Mouse (Mus musculus): Measurements from ENCODE around the gene Cecr2. TPM values are rescaled to one million over a fixed set of nuclear protein-coding genes. Genes with fewer than 3 reads are reported as not detected.

Gene Cecr2
- polyA plus RNA-seq, 1 experiment, result 2.5 TPM

DNA sequence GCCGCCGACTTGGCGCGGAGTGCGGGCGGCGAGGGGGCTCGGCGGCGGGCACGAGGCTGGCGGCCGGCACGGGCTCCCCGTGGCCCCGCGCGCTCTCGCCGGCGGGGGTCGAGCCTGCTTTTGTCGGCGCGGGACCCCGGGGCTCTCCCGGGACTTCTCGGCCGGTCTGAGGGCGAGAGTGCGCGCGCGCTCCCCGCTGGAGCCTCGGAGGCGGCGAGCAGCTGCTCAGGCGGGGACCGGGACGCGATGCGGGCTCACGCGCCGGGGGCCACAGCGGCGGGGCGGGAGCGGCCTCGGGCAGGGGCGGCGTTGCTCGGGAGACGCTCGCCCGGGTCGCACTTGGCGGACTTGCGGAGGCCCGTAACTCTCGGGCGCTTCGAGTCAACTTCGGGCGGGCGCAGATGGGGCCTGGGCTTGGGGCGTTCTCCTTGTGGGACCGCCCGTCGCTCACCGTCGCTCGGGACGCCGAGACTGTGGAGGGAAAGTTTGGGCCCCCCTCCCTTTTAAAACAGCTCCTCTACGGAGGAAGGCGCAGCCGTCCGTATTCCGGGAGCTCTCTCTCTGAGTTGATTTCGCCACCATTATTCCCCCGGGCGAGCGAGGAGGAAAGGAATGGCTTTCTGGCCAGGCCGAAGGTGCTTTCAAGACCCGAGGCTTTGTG is 722 bp downstream of the Cecr2 start:
- TF ChIP-seq POLR2A (IDR thresholded peaks at IDR 0.05; ENCODE audit: extremely low read depth, insufficient read depth, low read length) (no peak), CTCF (IDR thresholded peaks at IDR 0.05; ENCODE audit: extremely low read depth, insufficient read depth, low read length) (no peak)
- H3K4me1 ChIP-seq (ENCODE audit: control insufficient read depth, insufficient read depth, low read length), result no peaks in the 10 kb centered on the region
- peak overlapping the region; percentile 87 for H3K27ac ChIP-seq (ENCODE audit: insufficient read depth, low read length)
- peak overlapping the region; percentile 51 for H3K4me3 ChIP-seq (ENCODE audit: insufficient read depth, low read length)

DNA sequence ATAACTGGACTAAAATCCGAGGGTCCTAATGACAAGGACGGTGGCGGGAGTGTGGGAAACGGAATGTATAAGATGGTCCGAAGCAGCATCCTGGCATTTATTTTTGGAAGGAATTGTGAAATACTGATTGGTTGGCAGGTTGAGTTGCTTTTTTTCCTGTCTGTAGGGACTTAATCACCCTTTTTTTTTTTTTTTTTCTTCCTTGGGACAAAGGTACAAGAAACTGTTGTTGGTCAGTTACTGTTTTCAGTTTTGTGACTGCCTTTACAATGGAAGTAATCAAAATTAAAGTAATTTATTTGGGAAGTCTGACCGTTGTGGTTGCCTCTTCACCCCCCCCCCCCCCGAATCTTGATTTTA is 1.2 kb downstream of the Cecr2 start:
- no peak for TF ChIP-seq POLR2A (IDR thresholded peaks at IDR 0.05; ENCODE audit: extremely low read depth, insufficient read depth, low read length)
- no peak for TF ChIP-seq CTCF (IDR thresholded peaks at IDR 0.05; ENCODE audit: extremely low read depth, insufficient read depth, low read length)
- H3K4me1 ChIP-seq (ENCODE audit: control insufficient read depth, insufficient read depth, low read length), result no peaks in the 10 kb centered on the region
- peak overlapping the region; percentile 51 for H3K4me3 ChIP-seq (ENCODE audit: insufficient read depth, low read length)
- no peak overlapping the region for H3K27ac ChIP-seq (ENCODE audit: insufficient read depth, low read length)

DNA sequence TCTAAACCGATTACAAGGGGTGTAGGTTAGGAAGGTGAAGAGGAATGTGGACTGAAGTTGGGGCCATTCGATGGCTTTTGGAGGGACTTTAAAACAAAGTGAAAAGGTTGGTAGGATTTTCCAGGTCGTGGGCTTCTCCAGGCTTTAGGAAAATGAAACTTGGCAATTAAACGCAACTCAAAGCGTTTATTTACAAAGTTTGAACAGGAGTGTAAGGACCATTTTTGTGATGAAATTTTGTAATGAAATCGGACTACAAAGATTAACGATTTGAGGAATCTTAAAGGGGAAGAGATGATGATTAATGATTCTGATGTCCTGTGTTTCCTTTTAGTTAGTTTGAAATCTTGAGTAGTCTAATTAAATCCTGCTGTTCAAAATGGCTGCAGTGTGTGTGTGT is 1.7 kb downstream of the Cecr2 start:
- Histone ChIP-seq H3K4me1 (ENCODE audit: control insufficient read depth, insufficient read depth, low read length) (no peaks in the 10 kb centered on the region), H3K4me3 (ENCODE audit: insufficient read depth, low read length) (no peak overlapping the region), H3K27ac (ENCODE audit: insufficient read depth, low read length) (no peak overlapping the region)
- TF ChIP-seq POLR2A (IDR thresholded peaks at IDR 0.05; ENCODE audit: extremely low read depth, insufficient read depth, low read length) (no peak), CTCF (IDR thresholded peaks at IDR 0.05; ENCODE audit: extremely low read depth, insufficient read depth, low read length) (no peak)

DNA sequence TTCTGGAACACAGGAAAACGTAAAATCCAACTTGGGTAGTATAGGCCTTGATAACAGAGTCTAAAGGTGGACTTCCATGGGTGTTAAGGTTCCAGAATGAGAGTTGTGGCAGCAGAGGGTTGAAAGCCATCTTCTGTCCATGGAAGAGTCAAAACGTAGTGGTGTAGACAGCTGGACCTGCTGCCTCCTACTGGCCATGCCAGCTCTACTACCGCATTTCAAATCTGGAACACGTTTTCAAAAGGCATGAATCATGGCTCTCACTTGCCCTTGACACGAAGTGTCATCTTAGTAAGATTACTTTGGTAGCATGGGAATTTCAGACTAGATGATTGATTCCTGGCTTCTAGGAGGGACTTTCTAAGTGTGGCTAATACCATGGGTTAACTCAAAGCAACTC is 8.0 kb downstream of the Cecr2 start:
- no peaks in the 10 kb centered on the region for H3K4me1 ChIP-seq (ENCODE audit: control insufficient read depth, insufficient read depth, low read length)
- no peak overlapping the region for H3K4me3 ChIP-seq (ENCODE audit: insufficient read depth, low read length)
- TF ChIP-seq CTCF (IDR thresholded peaks at IDR 0.05; ENCODE audit: extremely low read depth, insufficient read depth, low read length) (peak; percentile 33; the same call in 1 of the 2 replicates), POLR2A (IDR thresholded peaks at IDR 0.05; ENCODE audit: extremely low read depth, insufficient read depth, low read length) (no peak)
- H3K27ac ChIP-seq (ENCODE audit: insufficient read depth, low read length), result no peak overlapping the region

DNA sequence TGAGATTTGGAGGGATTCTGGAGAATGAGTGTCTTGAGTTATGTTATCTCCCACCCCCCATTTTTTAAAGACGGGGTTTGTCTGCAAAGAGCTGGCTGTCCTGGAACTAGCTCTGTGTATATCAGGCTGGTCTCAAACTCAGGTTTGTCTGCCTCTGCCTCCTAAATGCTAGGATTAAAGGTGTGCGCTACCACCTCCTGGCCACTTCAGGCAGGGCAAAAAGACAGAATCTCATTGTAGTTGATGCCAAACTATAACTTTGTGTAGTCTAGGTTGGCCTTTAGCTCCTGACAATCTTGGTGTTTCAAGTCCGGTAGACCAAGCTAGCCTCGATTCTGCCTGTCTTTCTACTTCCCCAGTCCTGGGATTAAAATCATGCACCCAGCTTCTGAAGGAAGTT is 8.7 kb downstream of the Cecr2 start:
- H3K27ac ChIP-seq (ENCODE audit: insufficient read depth, low read length), result no peak overlapping the region
- TF ChIP-seq POLR2A (IDR thresholded peaks at IDR 0.05; ENCODE audit: extremely low read depth, insufficient read depth, low read length) (no peak), CTCF (IDR thresholded peaks at IDR 0.05; ENCODE audit: extremely low read depth, insufficient read depth, low read length) (0 out of 2 replicates have a peak, but pooled peaks have one; percentile 15)
- H3K4me3 ChIP-seq (ENCODE audit: insufficient read depth, low read length), result no peak overlapping the region
- no peaks in the 10 kb centered on the region for H3K4me1 ChIP-seq (ENCODE audit: control insufficient read depth, insufficient read depth, low read length)

DNA sequence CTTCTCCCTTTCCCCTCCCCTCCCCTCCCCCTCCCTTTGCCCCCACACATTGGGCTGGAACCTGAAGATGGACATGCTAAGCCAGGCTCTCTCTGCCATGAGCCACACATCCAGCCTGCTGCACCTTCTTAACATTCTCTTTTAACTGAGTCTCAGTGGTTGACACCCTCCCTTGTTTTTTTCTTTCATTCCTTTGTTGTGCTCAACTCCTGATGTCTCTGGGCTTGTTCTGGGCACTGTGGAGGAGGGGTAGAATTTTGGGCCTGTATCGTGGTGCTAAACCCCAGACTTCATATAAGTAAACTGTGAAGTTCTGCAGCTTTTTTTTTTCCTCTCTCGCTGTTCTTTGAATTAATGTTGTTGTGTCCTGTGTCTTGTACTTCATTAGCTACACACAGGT is 9.8 kb downstream of the Cecr2 start:
- Histone ChIP-seq H3K4me1 (ENCODE audit: control insufficient read depth, insufficient read depth, low read length) (no peaks in the 10 kb centered on the region), H3K4me3 (ENCODE audit: insufficient read depth, low read length) (no peak overlapping the region), H3K27ac (ENCODE audit: insufficient read depth, low read length) (no peak overlapping the region)
- TF ChIP-seq POLR2A (IDR thresholded peaks at IDR 0.05; ENCODE audit: extremely low read depth, insufficient read depth, low read length) (no peak), CTCF (IDR thresholded peaks at IDR 0.05; ENCODE audit: extremely low read depth, insufficient read depth, low read length) (no peak)

DNA sequence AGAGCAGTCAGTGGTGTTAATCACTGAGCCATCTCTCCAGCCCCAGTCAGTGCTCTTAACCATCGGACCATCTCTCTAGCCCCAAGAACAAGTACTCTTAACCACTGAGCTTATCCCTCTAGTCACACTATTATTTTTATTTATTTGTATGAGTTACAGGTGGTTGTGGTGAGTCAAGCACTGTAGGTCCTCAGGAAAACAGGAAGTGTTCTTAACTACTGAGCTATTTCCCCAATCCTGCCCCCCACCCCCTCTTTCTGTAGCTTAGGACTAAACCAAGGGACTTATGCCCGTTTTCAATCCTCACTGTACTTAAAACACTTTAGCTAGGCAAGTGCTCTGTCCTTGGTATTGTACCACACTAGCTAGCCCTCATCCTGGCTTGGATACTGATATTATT is 17.2 kb downstream of the Cecr2 start:
- Histone ChIP-seq H3K4me1 (ENCODE audit: control insufficient read depth, insufficient read depth, low read length) (no peaks in the 10 kb centered on the region), H3K4me3 (ENCODE audit: insufficient read depth, low read length) (no peak overlapping the region), H3K27ac (ENCODE audit: insufficient read depth, low read length) (no peak overlapping the region)
- TF ChIP-seq CTCF (IDR thresholded peaks at IDR 0.05; ENCODE audit: extremely low read depth, insufficient read depth, low read length), result no peak
- no peak for TF ChIP-seq POLR2A (IDR thresholded peaks at IDR 0.05; ENCODE audit: extremely low read depth, insufficient read depth, low read length)

DNA sequence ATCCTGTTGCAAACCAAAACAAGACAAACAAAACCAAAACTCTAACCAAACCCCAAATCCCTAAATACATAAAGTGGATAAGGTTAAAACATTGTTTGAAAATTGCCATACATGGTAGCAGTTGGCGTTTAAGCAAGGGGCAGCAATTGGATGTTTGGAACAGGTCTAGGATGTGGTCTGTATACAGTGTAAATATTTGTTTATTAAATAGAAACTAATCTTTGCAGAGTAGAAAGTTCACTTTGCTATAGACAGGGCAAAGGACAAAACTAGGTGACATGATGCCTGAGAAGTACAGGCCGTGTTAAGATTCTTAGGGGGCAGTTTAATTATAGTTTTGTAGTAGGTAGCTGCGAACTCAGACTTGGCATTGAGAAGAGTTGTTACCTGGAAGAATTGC is 18.6 kb downstream of the Cecr2 start:
- Histone ChIP-seq H3K27ac (ENCODE audit: insufficient read depth, low read length) (no peak overlapping the region), H3K4me1 (ENCODE audit: control insufficient read depth, insufficient read depth, low read length) (no peaks in the 10 kb centered on the region), H3K4me3 (ENCODE audit: insufficient read depth, low read length) (no peak overlapping the region)
- TF ChIP-seq POLR2A (IDR thresholded peaks at IDR 0.05; ENCODE audit: extremely low read depth, insufficient read depth, low read length) (no peak), CTCF (IDR thresholded peaks at IDR 0.05; ENCODE audit: extremely low read depth, insufficient read depth, low read length) (no peak)

DNA sequence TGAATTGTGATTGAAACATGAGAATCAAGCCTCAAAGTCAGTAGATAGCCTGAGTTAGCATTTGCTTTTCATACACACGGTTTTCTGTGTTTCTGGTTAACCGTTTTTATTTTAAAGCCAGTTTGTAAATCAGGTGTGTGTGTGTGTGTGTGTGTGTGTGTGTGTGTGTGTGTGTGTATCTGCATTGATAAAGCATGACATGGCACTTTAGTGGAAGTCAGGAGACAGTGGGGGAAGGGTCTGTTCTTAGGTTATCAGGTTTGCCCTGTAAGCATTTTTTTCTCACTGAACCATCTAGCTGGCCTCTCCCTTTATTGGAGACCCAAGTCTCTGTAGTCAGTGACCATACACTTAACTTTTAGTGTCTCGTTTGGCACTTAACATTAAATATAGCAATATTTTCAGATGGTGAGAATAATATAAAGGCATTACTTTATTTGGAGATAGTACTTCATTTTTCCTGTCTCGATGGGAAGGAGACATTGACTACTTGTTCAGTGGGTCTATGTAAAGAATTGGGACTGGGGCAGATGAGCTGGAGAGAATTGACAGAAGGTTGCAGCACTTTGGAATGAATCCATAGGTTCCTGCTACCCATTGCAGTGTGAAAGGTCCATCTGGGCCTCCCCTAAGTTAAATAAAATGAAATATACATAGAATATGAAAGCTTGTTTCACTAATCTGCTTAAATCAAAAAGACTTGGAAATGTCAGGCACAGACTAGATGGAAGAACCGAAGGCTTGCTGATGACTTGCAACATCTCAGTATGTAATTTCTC is 20.9 kb downstream of the Cecr2 start:
- Histone ChIP-seq H3K4me1 (ENCODE audit: control insufficient read depth, insufficient read depth, low read length) (no peaks in the 10 kb centered on the region), H3K4me3 (ENCODE audit: insufficient read depth, low read length) (no peak overlapping the region), H3K27ac (ENCODE audit: insufficient read depth, low read length) (no peak overlapping the region)
- TF ChIP-seq CTCF (IDR thresholded peaks at IDR 0.05; ENCODE audit: extremely low read depth, insufficient read depth, low read length) (no peak), POLR2A (IDR thresholded peaks at IDR 0.05; ENCODE audit: extremely low read depth, insufficient read depth, low read length) (no peak)

DNA sequence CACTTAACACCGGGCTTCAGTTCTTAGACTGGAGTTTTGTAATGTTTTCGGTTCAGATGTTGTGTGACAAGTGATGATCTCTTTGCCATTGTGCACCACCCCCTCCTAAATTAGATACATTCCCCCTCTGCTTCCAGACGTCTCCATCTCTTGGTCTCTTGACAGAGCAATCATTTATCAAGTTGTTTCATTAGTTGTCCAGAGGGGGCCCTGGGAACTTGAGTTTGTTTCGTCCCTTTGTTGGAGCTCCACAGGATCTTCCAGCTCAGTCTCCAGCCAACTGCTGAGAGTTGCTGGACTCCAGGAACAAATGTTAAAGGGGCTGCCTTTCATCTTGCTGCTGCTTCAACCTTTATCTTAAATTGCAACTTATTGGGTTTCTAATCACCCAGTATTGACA is 34.1 kb downstream of the Cecr2 start:
- no peak overlapping the region for H3K27ac ChIP-seq (ENCODE audit: insufficient read depth, low read length)
- TF ChIP-seq CTCF (IDR thresholded peaks at IDR 0.05; ENCODE audit: extremely low read depth, insufficient read depth, low read length) (no peak), POLR2A (IDR thresholded peaks at IDR 0.05; ENCODE audit: extremely low read depth, insufficient read depth, low read length) (no peak)
- H3K4me1 ChIP-seq (ENCODE audit: control insufficient read depth, insufficient read depth, low read length), result no peaks in the 10 kb centered on the region
- H3K4me3 ChIP-seq (ENCODE audit: insufficient read depth, low read length), result no peak overlapping the region

Measured in cortical plate, adult 2 months (tissue).